Mouse (Mus musculus) cerebellum, adult 8-10 months (tissue): ENCODE data around the gene Iqch.

Source experiments
- DNase-seq: peaks from one replicate; pipeline ENCODE4 v3.0.0; 2022

The Iqch gene

DNA sequence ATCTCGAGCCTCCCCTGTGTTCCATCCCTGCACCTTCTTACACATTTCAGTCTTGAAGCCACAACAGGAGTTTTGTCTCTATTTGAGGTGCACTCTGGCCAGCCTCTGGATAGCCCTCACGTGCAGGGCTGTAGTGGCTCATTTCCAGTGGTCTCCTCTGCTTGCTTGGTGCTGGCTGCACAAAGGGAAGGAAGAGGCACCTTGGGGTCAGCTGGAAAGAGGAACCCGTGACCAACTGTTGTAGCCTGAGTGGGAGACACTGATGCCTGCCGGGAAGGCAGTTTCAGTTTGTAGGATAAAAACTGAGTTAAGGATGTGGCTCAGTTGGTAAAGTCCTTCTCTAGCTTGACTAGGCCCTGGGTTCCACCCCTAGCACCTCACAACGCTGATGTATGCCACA lies 9.7 kb upstream of the Iqch start:
- DNase-seq = no peak

DNA sequence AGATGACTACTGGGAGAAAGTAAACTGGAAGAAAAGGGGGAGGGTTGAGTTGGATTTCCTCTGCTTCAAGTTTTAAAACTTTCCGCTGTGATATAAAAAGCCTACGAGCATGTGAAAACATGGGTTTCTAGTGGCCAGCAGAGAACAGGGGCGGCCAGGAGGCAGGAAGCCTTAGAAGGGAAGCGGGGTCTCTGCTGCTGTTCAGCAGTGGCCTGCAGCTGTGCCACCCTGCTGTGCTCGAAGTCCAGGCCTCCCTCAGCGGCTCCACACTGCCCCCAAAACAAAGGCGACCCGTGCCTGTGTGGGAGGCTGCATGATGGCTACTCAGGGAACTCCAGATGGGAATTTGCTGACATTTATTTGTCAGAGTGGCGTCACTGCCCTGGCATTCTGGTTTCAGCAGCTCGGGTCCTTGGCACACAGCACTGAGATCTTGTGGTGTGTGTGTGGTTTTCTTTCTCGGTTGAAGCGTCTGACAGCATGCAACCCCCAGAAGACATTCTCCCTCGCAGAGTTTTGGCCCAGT lies 8.6 kb upstream of the Iqch start:
- no peak for DNase-seq

DNA sequence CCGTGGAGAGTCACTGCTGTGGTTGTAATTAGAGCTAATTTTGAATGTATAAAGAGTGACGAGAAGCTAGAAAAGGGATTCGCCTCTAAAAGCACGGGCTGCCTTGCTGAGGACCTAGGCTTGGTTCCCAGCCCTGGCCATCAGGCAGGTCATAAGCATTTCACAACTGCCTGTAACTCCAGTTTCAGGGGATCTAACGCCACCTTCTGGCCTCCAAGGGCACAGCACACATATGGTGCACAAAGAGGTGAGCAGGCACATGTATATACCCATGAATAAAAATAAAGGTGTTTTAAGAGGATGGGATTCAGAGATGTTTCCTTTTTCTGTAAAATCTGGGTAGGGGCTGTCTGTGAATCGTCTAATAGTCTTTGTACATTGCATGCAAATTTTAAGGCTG lies 7.9 kb upstream of the Iqch start:
- no peak for DNase-seq

DNA sequence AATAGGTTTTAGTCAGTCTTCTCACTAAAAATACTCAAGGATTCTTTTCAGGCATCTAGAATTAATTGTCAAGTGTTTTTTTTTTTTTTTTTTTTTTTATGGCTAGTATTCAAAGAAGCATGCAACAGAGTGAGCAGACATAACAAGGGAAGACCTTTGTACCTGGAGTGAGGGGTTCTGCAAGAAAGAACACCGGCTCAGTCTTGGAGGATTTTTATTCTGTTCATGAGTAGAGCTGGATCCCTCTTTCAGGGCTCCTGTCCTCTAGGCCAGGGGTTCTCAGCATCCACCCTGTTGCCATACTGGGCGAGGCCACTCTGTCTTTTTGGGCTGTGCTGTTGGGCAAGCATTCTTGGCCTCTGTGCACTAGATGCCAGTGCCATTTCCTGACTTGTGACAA lies 7.5 kb upstream of the Iqch start:
- no peak for DNase-seq

DNA sequence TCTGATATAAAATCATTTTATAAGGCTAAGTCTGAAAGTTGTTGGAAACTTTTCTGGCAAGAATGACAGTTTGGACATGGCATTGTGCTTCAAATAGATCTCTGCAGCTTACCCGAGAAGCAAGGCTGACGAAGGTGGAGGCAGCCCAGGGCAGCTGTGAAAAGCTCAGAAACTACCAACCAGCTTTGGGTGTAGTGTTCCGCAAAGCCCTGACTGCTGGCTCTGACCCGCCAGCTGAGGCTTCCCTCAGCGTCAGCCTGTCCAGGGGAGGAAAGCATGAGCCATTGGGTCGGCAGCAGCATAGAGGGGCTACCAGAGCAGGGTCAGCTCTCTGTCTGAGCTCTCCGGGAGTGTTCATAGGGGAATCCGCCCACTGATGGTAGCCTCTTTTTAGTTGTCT lies 7.0 kb upstream of the Iqch start:
- no peak for DNase-seq

DNA sequence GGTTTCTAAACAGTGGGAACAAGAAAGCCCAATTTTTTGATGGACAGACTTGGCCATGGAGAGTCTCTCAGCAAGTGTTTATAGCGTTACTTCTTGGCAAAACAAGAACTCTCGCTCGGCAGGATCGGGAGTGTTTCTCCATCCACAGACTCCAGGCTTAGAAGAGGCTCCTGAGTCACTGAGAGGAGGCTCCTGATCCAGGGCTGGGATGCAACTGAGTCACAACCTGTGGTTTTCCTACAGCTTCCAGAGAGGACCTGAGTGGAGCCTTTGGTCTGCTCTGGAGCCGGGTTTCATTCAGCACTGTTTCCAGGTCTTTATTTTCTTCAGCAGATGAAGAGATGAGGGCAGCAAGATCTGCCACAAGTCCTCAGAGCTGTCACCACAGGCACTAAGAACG lies 5.7 kb upstream of the Iqch start:
- no peak for DNase-seq

DNA sequence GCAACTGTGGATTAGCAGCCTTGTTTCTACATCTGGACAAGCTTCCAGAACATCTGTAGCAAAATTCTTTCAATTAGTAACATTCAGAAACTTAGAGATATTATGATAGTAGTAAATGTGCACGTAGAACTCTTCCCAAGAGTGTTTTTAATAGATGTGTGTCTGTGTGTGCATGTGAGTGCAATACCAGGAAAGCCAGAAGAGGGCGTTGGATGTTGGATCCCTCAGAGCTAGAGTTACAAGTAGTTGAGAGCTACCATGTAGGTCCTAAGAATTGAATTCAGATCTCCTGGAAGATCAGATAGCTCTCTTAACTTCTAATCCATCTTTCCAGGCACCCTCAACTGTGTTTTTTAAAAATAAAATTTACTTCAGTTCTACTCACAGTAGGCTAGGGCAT lies 4.3 kb upstream of the Iqch start:
- DNase-seq = no peak

DNA sequence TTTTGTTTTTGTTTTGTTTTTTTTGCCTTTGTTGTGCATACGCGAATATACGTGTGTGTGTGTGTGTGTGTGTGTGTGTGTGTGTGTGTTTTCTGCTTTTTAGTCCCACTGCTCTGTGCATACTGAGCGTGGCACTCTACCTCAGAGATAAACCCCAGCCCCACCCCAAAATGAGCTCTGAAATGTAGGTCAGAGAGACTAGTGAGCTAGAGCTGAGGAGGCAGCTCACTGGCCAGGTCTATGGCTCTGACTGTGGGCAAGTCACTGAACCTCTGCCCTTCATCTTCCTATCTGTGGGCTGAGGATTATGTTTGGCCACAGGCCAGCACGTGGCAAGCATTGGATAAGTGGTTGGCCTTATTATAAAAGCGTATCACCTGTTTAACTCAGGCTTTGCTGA lies 1.6 kb upstream of the Iqch start:
- DNase-seq = no peak

DNA sequence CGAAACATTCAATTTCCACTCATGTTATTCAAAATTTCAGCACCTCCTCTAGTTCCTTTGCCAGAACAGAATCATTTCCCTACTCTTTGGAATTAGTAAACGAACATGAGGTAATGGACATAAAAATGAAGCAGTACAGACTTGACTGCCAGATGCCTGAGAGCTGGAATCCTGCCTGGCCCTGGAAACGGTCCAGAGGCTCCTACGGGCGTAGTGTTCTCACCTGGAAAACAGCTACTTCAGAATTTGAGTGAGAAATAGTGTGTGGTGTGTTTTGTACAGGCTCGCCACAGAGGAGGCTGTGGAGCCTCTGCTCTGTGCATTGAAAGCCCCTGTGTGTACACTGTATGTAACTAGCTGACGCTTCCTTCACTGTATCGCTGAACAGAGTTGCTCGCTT lies 5.6 kb downstream of the Iqch start:
- DNase-seq = no peak

DNA sequence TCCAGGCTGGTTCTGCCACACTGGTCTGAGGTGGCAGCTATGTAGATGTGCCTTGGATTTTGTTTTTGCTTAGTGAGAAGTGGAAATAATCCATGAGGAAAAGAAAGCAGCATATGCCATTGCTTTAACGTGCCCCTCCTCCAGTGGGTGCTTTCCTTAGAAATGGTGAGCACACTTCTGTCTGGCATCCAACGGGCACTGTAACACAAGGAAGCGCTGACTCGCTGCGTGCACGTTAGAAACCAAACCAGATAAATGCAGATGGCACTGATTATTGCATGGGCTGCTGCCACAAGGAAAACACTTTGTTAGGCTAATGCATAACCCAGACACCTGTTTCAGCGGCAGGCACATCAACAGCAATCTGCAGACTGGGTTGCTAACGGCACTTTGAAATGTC lies 6.6 kb downstream of the Iqch start:
- DNase-seq = no peak

DNA sequence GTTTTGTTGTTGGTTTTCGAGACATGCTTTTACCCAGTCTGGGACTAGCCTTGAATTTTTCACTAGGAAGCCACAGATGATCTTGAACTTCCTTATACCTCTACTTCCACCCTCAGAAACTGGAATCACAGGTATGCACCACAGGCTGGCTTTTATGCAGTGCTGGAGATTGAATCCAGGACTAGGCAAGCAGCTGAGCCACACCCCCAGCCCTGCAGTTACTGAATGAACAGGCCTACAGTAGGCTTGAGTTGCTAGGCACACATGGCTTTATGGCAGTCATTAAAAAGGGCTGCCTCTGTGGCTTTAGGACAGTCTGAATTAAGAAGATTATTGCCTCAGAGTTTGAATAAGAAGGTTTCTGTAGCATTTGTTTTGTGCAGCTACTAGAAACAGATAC lies 7.3 kb downstream of the Iqch start:
- DNase-seq = no peak

DNA sequence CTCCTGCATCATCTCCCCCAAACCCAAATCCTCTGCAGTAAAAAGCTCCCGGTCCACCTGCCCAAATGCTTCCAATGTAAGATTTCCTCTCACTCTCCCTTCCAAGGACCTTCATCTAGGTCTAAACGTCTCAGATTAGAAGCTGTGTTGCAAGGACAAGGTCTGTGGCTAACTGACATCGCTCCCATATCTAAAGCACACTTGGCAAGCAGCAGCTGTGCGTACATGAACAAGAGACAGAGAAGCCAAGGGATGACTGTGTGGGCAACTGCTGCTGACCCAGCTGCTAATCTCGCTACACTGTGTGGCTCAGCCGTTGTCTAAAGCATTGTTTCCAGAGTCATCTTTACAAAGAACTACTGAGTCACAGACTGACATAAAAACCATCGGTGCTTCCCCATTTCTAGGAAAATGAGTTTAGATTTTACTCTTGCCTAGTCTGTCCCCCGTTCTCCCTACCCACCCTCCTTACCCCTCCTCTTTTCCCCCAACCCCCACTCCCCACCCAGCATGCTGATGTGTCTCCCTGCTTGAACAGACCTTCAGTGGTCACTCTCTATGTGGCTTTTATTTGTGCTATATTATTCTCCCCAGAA lies 10.5 kb downstream of the Iqch start:
- DNase-seq = no peak

DNA sequence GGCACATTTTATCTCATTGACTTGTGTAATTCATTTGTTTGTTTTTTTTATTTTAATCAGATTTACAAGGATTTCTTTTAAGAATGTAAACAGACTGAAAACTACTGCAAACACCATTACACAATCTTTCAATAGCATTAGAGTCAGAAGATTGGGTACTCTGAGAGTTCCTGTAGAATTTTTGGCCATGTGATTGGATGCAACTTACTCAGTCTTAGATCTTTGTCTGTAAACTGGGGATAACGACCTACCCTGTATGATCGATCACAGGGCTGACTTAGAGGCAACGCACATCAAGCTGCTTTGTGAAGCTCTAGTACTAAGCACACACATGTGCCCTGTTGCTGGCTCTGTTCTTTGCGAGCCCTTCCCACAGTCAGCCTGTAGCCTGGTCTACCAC lies 11.7 kb downstream of the Iqch start:
- no peak for DNase-seq

DNA sequence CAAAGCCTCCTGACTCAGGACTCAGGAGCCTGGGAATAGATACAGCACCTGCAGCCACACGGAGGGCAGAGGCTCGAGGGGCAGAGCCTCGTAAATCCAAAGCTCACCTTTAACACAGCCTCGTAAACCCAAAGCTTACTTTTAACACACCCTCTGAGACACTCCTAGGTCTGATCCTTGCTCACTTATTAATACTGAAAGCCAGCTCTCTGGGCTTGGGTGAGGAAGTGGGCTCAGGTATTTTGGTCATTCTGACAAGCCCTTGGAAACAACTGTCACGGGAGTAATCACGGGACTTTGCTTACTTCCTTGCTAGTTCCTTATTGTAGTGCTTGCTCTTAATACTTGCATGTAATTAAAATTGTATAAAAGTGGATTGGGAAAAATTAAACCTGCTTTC lies 13.1 kb downstream of the Iqch start:
- no peak for DNase-seq

DNA sequence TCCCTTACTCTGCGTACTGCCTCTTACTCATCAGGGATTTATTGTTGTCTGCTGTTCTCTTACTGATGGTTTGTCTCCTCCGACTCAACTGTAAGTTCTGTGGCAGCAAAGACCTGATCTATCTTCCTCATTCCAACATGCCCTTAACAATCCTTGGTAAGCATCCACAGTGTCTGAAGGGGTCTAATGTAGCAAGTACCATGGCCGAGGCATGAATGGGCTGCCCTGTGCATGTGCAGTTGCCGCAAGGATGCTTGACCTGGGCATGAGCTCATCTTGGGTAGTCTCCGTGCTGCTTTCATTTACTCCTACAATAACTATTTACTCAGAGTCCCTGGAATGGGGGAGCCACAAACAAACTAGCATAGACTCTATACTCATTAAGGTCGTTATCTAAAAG lies 17.0 kb downstream of the Iqch start:
- no peak for DNase-seq

DNA sequence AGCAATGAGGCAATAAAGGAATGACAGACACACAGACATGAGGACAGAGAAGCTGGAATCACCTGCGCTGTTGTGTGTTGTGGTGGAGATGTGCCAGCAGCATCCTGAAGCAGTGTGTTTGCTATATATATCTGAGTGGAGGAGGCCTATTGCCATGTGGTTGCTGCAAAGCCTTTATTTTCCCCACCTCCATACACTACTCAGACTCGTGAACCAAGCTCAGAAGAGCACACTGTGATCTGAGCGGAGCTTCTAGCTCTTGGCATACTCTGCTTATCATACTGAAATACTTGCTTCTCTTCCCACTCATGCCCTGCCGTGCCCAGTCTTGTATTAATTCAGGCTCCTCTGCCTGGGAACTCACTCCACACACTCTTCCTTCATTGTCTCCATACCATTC lies 20.5 kb downstream of the Iqch start:
- DNase-seq = no peak

DNA sequence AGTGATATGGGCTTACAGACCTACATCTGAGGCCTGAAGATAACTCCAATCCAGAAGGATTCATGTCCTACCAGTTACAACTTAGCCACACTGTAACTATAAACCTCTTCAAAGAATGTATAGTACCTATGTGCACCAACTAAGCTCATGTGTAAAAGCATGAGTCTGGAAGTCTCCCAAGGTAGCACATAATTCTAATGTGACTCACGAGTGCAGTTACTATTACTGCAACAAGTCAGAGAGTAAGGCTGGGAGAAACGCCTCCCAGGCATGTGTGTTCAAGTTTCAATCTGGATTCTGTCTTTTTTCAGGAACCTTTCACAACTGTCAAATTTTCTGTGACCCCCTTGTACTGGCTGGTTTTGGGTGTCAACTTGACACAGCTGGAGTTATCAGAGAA lies 22.2 kb downstream of the Iqch start:
- DNase-seq = no peak

DNA sequence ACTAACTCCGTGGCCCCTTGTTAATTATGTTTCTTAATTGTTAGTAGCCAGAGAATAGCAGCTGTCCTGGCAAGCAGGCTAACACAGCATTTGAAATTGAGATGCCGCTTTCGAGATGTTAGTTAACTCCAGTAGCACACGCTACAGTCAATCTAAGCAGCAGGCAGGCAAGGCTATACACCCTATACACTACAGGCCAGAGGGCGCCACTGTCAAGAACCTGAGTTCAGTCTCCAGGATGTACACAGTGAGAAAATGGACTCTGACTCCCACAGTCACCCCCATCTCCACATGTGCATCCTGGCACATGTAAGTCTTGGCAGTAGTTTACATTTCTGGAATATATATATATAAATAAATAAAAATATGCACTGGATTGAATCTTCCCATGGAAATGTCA lies 22.6 kb downstream of the Iqch start:
- DNase-seq = no peak

DNA sequence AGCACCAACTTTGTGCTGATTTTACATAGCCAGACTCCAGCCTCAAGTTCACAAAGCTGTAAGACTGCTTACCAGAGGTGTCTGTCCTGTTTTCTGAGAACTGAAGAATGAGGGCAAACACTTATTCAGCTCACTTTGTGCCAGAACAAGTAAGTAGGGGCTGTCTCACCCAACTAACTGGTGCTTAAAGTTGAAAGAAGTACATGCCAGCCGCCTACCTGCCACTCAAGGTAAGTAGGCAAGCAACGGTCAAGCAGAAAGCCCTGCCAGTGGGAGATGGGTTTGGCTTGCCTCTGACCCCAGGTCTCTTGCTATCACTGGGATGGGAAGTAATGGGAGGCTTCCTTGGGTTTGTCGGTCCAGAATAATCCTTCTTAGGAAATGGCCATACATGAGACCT lies 24.8 kb downstream of the Iqch start:
- no peak for DNase-seq

DNA sequence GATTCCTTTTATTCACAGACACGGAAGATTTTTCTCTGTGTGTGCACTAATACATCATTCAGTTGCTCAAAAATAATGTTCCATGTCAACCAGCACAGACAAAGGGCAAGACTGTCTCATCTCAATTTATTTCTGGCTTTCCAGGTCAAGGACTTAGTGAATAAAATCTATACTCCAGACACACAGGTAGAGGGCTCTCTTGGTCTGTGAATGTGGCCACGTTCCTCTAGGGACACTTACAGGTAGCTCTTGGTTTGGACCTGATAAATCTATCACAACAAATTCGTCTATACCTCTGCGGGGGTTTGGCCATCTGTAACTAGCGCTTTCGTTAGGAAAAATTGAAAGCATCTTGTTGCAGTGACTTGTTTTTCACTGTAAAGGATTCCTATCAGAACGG lies 29.4 kb downstream of the Iqch start:
- no peak for DNase-seq

DNA sequence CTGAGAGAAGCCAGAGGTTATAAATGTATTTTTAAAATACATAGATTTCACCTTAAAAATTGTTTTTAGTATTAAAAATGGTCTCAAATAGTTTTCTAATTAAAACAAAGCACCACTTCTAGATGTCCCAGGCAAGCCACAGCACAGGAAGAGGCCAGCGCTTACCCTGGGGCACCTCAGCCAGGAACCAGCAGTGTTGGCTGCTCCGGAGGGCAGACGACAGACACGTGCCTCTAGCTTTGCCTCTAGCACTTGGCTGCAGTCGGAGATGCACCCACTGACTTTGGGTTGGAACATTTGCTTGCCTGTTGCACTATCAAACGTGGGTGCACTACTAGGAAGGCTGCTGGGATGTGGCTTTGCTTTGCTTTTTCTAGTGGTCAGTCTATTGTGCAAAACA lies 30.4 kb downstream of the Iqch start:
- no peak for DNase-seq

DNA sequence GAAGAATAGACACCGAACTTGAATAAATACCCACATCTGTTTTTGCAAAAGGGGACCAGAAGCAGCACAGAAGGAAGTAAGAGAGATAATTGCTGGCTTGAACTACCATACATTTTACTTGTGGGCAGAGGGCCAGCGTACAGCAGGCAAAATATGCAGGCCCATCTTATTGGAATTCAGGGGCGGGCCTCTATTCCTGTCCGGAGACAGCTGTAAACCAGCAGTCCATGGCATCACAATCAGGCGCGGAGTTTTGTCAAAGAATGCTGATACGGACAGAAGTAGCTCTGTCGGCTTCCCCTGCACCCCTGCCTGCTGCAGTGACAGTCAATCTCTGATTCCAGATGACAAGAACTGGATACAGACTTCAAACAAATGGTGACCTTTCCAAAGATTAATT lies 33.5 kb downstream of the Iqch start:
- no peak for DNase-seq

DNA sequence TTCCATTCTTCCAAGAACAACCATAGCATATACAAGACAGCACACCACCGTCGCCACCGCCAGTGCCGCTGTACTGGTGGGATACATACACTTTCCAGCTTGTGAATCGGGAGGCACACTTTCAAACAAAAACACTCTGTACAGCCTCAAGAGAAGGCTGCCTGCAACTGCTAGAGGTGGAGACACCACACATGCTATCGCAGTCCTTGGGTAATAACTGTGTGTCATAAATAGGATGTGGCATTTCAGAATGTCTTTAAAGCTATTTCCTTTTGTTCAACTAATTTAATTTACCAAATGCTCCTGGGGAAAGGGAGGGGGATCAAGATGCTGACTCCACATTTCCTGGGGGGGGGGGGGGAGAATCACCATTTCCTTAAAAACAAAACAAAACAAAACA lies 34.0 kb downstream of the Iqch start:
- no peak for DNase-seq

DNA sequence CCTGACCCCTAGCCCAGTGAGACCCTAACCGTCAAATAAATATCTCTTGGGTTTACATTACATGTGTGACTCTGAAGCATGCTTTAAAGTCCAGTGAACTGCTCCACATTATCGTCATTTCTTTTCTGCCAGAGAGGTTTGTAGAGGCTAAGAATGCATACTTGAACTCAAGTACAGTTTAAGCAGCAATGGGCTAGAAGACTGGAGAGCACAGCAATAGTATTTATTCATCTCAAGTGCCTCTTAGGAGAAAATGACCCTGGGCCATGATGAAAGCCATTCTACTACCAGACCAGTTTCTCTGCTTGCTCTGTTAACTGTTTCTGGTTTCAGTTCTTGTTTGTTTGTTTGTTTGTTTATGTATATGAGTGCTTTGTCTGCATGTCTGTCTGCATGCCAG lies 38.9 kb downstream of the Iqch start:
- no peak for DNase-seq

DNA sequence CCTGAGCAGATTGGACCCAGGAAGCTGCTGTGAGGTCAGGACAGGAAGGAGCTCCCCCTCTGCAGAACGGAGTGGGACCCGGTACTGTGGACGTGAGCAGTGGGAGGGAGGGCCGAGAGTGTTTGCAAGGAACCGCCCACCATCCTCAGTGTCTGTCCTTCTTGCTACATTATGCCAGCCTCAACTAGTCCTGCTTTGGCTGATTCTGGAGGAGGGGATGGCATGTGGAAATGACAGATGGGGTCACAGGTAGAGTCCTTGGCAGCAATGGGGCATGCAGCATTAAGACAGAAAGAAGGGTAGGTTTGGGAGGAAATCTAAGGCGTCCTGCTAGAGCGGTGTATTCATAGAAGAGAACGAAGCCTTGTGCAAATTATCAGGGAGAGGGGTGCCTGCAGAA lies 40.4 kb downstream of the Iqch start:
- DNase-seq = peak; percentile 25

DNA sequence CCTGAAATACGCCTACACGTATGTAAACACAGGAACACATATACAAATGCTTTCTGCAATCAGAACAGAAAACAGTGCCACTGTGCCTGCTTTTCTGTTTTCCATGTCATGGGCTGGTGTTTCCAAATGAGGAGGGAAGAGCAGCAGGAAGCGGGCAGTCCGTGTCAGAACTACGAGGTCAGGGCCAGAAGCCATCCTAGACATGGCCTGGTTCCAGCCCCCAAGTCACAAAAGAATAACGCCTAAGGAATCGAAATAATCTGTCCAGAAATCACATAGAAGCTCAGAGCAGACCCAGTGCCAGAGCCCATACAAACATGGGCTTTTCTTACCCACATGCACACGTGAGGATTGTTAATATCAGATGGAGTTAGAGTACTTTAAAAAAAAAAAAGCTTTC lies 45.4 kb downstream of the Iqch start:
- no peak for DNase-seq
